Mouse (Mus musculus) forebrain, embryonic 10.5 days (tissue): Measurements from ENCODE around the gene Vps8. TPM values are rescaled to one million over a fixed set of nuclear protein-coding genes. Genes with fewer than 3 reads are reported as not detected.

Experiments used
- DNase-seq: peaks from one replicate; pipeline ENCODE4 v3.0.0-alpha.2; 2017; ENCODE audit warnings: low spot score; ENCODE audit errors: extremely low spot score
- H3K27ac ChIP-seq: fragments of 300-500 bp; sonication (generic); 2 replicates; pipeline ENCODE4 v1.5.1; 2016; ENCODE audit warnings: mild to moderate bottlenecking
- H3K27me3 ChIP-seq: fragments of 300-500 bp; sonication (generic); 2 replicates; pipeline ENCODE4 v1.6.1; 2016; ENCODE audit warnings: mild to moderate bottlenecking; ENCODE audit not compliant: poor library complexity, severe bottlenecking
- H3K36me3 ChIP-seq: fragments of 300-500 bp; sonication (generic); replicated peaks from 2 replicates; pipeline ENCODE4 v1.6.1; 2016; ENCODE audit warnings: mild to moderate bottlenecking, moderate library complexity
- H3K4me1 ChIP-seq: fragments of 300-500 bp; sonication (generic); 2 replicates; pipeline ENCODE4 v1.6.1; 2016
- H3K4me3 ChIP-seq: fragments of 300-500 bp; sonication (generic); 2 replicates; pipeline ENCODE4 v1.5.1; 2016; ENCODE audit warnings: mild to moderate bottlenecking, moderate library complexity
- H3K9me3 ChIP-seq: fragments of 300-500 bp; sonication (generic); 2 replicates; pipeline ENCODE4 v1.6.1; 2016; ENCODE audit warnings: mild to moderate bottlenecking, moderate library complexity
- WGBS: fragments of 180-500 bp; shearing (Covaris S2); methylation state at CpG from one replicate; pipeline ENCODE4 v1.1.7; 2016; 5-methylcytosine and 5-hydroxymethylcytosine counted together
- polyA plus RNA-seq: library from polyadenylated mRNA; unstranded; fragments of >200 nt; fragmentation: Nextera tagmentation; extraction: Ambion mirVana; gene quantifications from 2 replicates; pipeline ENCODE4 v1.2.1, GENCODE M21; 2016

The Vps8 gene
- polyA plus RNA-seq, 1 experiment from 2014 or later: 21.0 TPM

- Histone ChIP-seq H3K4me1 (peaks cover 28% of the 10 kb centered on the region), H3K27ac (no peak overlapping the region), H3K27me3 (no peaks in the 10 kb centered on the region), H3K36me3 (peaks cover 16% of the 10 kb centered on the region), H3K4me3 (no peak overlapping the region), H3K9me3 (no peaks in the 10 kb centered on the region)
- no peak for DNase-seq
- WGBS: 92% methylated on average over 5 of the region's 5 CpGs
Observed at GRCm38 (mm10) chr16:21448464-21448863, 25.5 kb downstream of the Vps8 start.

DNA sequence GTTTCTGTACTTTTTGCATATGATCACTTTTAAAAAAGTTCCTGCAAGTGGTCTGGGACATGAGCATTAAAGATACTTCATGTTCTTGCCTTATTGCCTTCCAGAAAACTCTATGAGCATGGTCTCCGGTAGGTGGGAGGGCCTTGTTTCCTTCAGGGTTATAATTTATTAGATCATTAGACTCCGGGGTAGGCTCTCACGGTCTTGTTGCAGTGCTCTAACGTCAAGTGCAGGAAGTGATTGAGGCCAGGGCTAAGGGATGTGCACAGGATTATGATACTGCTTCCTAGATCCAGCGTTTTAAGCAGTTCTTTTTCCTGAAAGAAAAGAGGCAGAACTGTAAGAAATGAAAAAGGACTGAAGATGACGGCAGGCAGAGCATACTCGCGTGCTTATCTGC lies 27.0 kb downstream of the Vps8 start:
- no peak overlapping the region for H3K27ac ChIP-seq
- peaks cover 23% of the 10 kb centered on the region for H3K4me1 ChIP-seq
- 90% methylated on average over 8 of the region's 8 CpGs for WGBS
- H3K9me3 ChIP-seq: no peaks in the 10 kb centered on the region
- peaks cover 6% of the 10 kb centered on the region; the same call in 1 of the 2 replicates for H3K36me3 ChIP-seq
- H3K4me3 ChIP-seq: no peak overlapping the region
- no peaks in the 10 kb centered on the region for H3K27me3 ChIP-seq
- no peak for DNase-seq

- H3K27me3 ChIP-seq: no peaks in the 10 kb centered on the region
- H3K4me3 ChIP-seq: no peak overlapping the region
- H3K27ac ChIP-seq: no peak overlapping the region
- peaks cover 5% of the 10 kb centered on the region for H3K36me3 ChIP-seq
- 0 out of 2 replicates have a peak, but pooled peaks cover 6% of the 10 kb centered on the region for H3K4me1 ChIP-seq
- no peaks in the 10 kb centered on the region for H3K9me3 ChIP-seq
- whole genome bisulfite sequencing: 82% methylated on average over 6 of the region's 6 CpGs
- no peak for DNase-seq
Observed at GRCm38 (mm10) chr16:21452569-21452968, 29.7 kb downstream of the Vps8 start.

GRCm38 (mm10) chr16:21457639-21458369 lies 34.9 kb downstream of the Vps8 start:
- Histone ChIP-seq H3K27ac (no peak overlapping the region), H3K4me3 (no peak overlapping the region), H3K27me3 (no peaks in the 10 kb centered on the region), H3K4me1 (peaks cover 5% of the 10 kb centered on the region; the same call in 1 of the 2 replicates), H3K36me3 (peaks cover 34% of the 10 kb centered on the region), H3K9me3 (no peaks in the 10 kb centered on the region)
- DNase-seq: no peak
- 91% methylated on average over 14 of the region's 14 CpGs for WGBS

- Histone ChIP-seq H3K9me3 (peaks cover 4% of the 10 kb centered on the region; the same call in 1 of the 2 replicates), H3K4me1 (peaks cover 5% of the 10 kb centered on the region; the same call in 1 of the 2 replicates), H3K36me3 (peaks cover 46% of the 10 kb centered on the region), H3K27me3 (no peaks in the 10 kb centered on the region), H3K27ac (no peak overlapping the region), H3K4me3 (no peak overlapping the region)
- WGBS: 83% methylated on average over 8 of the region's 8 CpGs
- no peak for DNase-seq
Observed at GRCm38 (mm10) chr16:21465868-21466267, 43.0 kb downstream of the Vps8 start.

DNA sequence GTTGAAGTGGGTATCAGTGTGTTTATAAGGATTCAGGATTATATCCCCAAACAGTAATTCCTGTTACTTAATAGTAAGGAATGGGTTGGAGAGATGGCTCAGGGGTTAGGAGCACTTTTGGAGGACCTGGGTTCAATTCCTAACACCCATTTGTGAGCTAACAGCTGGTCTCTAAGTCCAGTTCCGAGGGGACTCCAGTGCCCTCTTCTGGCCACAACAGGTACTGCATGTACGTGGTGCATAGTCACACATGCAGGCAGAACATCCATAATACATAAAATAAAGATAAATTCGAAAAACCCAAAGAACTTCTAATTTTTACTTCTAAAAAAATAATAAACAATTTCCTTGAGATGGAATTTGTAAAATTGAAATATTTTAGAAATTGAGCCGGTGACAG lies 47.5 kb downstream of the Vps8 start:
- Histone ChIP-seq H3K27me3 (no peaks in the 10 kb centered on the region), H3K4me1 (0 out of 2 replicates have a peak, but pooled peaks cover 2% of the 10 kb centered on the region), H3K9me3 (peaks cover 4% of the 10 kb centered on the region; the same call in 1 of the 2 replicates), H3K27ac (no peak overlapping the region), H3K36me3 (peaks cover 58% of the 10 kb centered on the region), H3K4me3 (no peak overlapping the region)
- 86% methylated on average over 4 of the region's 4 CpGs for WGBS
- DNase-seq: no peak

- Histone ChIP-seq H3K36me3 (peaks cover 37% of the 10 kb centered on the region), H3K4me1 (0 out of 2 replicates have a peak, but pooled peaks cover 2% of the 10 kb centered on the region), H3K27me3 (no peaks in the 10 kb centered on the region), H3K9me3 (no peaks in the 10 kb centered on the region; the same call in 1 of the 2 replicates), H3K27ac (no peak overlapping the region), H3K4me3 (no peak overlapping the region)
- WGBS: 93% methylated on average over 4 of the region's 4 CpGs
- no peak for DNase-seq
Observed at GRCm38 (mm10) chr16:21477074-21477473, 54.2 kb downstream of the Vps8 start.

GRCm38 (mm10) chr16:21478376-21478775 lies 55.5 kb downstream of the Vps8 start:
- Histone ChIP-seq H3K4me1 (0 out of 2 replicates have a peak, but pooled peaks cover 2% of the 10 kb centered on the region), H3K9me3 (no peaks in the 10 kb centered on the region; the same call in 1 of the 2 replicates), H3K36me3 (peaks cover 25% of the 10 kb centered on the region), H3K4me3 (no peak overlapping the region), H3K27ac (no peak overlapping the region), H3K27me3 (no peaks in the 10 kb centered on the region)
- WGBS: 92% methylated on average over 9 of the region's 9 CpGs
- DNase-seq: no peak

DNA sequence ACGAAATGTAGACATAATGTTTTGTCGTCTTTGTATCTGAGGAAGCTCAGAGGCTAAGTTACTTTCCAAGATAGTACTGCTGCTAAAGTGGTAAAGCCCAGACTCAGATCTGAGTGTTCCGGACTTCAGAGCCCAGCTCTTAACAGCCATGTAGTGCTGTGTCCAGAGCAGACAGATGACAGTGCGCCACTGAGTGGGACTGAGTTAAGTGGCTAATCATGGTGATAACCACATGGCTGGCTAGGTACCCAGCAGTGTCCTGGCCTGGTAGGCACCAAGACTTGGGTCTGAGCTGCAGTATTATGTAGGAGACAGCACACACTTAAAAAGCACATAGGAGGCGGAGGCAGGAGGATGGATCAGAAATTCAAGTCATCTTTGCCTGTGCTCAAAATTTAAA lies 60.9 kb downstream of the Vps8 start:
- no peaks in the 10 kb centered on the region for H3K27me3 ChIP-seq
- peaks cover 2% of the 10 kb centered on the region; the same call in 1 of the 2 replicates for H3K36me3 ChIP-seq
- H3K4me3 ChIP-seq: no peak overlapping the region
- WGBS: 93% methylated on average over 5 of the region's 5 CpGs
- DNase-seq: no peak
- no peak overlapping the region for H3K27ac ChIP-seq
- H3K4me1 ChIP-seq: no peaks in the 10 kb centered on the region
- H3K9me3 ChIP-seq: no peaks in the 10 kb centered on the region

GRCm38 (mm10) chr16:21485716-21486115 lies 62.8 kb downstream of the Vps8 start:
- 0 out of 2 replicates have a peak, but pooled peaks cover 2% of the 10 kb centered on the region for H3K36me3 ChIP-seq
- no peak overlapping the region for H3K27ac ChIP-seq
- no peaks in the 10 kb centered on the region for H3K27me3 ChIP-seq
- no peak overlapping the region for H3K4me3 ChIP-seq
- no peaks in the 10 kb centered on the region for H3K4me1 ChIP-seq
- no peaks in the 10 kb centered on the region for H3K9me3 ChIP-seq
- 66% methylated on average over 5 of the region's 5 CpGs for WGBS
- no peak for DNase-seq

DNA sequence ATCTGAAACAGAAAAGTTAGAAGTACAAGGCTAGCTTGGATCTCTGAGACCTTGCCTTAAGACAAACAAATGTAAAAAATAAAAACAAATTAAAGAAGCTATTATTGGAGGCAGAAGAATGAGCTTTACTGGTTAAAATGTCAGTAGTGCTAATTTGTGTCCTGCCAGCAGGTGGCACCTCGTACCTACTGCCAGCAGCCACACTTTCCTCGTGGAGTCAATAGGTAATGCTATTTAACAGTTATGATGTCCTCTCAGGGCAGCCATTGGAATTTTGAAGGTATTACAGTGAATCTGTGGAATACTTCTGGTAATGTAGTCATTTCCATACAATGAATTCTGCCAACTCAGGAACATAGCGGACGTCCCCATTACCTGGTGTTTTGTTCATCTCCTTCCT lies 65.5 kb downstream of the Vps8 start:
- Histone ChIP-seq H3K27ac (no peak overlapping the region), H3K27me3 (no peaks in the 10 kb centered on the region), H3K9me3 (no peaks in the 10 kb centered on the region), H3K36me3 (0 out of 2 replicates have a peak, but pooled peaks cover 2% of the 10 kb centered on the region), H3K4me3 (no peak overlapping the region), H3K4me1 (peaks cover 10% of the 10 kb centered on the region; the same call in 1 of the 2 replicates)
- 54% methylated on average over 4 of the region's 4 CpGs for WGBS
- DNase-seq: peak; percentile 29

GRCm38 (mm10) chr16:21492346-21492745 lies 69.4 kb downstream of the Vps8 start:
- no peak overlapping the region for H3K27ac ChIP-seq
- no peaks in the 10 kb centered on the region for H3K27me3 ChIP-seq
- H3K4me1 ChIP-seq: peaks cover 10% of the 10 kb centered on the region; the same call in 1 of the 2 replicates
- WGBS: 79% methylated on average over 5 of the region's 5 CpGs
- H3K36me3 ChIP-seq: peaks cover 11% of the 10 kb centered on the region
- no peaks in the 10 kb centered on the region for H3K9me3 ChIP-seq
- H3K4me3 ChIP-seq: no peak overlapping the region
- DNase-seq: no peak

DNA sequence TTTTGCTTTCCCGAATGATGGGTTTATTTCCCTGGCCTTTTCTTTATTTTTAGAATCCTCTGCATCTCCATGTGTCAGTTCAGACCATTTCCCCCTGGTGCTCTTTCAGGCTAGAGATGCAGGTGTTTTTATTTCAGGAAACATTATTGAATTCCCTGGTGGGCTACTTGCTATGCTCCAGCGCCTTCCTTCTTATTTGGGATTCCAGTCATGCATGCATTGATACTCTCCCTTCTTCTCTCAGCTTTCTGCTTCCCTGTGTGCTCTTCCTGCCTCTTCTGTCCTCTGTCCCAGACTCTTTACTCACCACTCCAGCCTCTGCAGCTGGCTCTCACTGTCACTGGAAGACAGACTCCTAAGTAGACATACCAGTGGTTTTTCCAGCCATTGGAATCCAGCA lies 70.0 kb downstream of the Vps8 start:
- Histone ChIP-seq H3K27me3 (no peaks in the 10 kb centered on the region), H3K9me3 (no peaks in the 10 kb centered on the region), H3K36me3 (peaks cover 11% of the 10 kb centered on the region), H3K4me3 (no peak overlapping the region), H3K27ac (no peak overlapping the region), H3K4me1 (peaks cover 10% of the 10 kb centered on the region; the same call in 1 of the 2 replicates)
- DNase-seq: no peak
- 46% methylated on average over 2 of the region's 2 CpGs for WGBS
